Mouse (Mus musculus) olfactory bulb, adult 2 months (tissue): ENCODE results near the gene Abhd4.

Source experiments
- CTCF ChIP-seq: fragments of 200-500 bp; IDR thresholded peaks from 2 replicates; pipeline ENCODE4 v1.5.1; 2012; ENCODE audit warnings: low read depth, mild to moderate bottlenecking, low read length, moderate library complexity; ENCODE audit not compliant: insufficient read depth
- POLR2A ChIP-seq: fragments of 200-500 bp; IDR thresholded peaks from 2 replicates; pipeline ENCODE4 v1.6.1; 2012; ENCODE audit warnings: mild to moderate bottlenecking, low read depth, low read length, moderate library complexity; ENCODE audit not compliant: insufficient read depth

DNA sequence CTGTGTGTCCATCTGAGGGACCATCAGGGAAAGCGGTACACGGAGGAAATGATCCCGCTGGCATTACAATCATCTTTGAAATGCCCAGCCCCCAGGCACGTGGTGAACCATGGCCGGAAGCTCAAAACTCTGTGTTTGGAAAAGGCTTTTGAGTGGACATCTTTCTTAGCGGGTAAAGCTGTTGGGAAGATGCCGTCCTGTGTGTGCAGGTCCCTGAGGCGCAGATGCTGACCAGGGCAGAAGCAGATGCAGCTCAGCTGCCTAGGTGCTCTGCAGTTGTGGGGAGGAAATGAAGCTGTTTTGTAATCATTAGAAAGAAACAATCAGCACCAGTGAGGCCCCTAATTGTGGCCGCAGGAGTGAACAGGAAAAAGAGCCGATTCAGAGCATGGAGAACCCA, 39.1 kb upstream of the Abhd4 start:
- TF ChIP-seq CTCF, result no peak
- TF ChIP-seq POLR2A, result no peak
